Mouse (Mus musculus) limb, embryonic 11.5 days (tissue): ENCODE data around the gene Rft1. TPM values are rescaled to one million over a fixed set of nuclear protein-coding genes. Genes with fewer than 3 reads are reported as not detected.
A peak's percentile ranks its signal among the peaks of the same experiment; 100 is the strongest.

Experiments used
- ATAC-seq: fragments of 200-750 bp; cut with Nextera tagmentation; 2 replicates; pipeline ENCODE4 v1.8.0; 2017; ENCODE audit warnings: low read depth; ENCODE audit not compliant: insufficient number of reproducible peaks, low FRiP score, low TSS enrichment
- DNase-seq: peaks from one replicate; pipeline ENCODE4 v3.0.0-alpha.2; 2015; ENCODE audit warnings: low spot score
- H3K27ac ChIP-seq: fragments of 300-500 bp; sonication (generic); replicated peaks from 2 replicates; pipeline ENCODE4 v1.5.1; 2014; ENCODE audit warnings: low read depth, mild to moderate bottlenecking, low read length
- H3K27me3 ChIP-seq: fragments of 300-500 bp; sonication (generic); 2 replicates; pipeline ENCODE4 v1.6.1; 2014; ENCODE audit warnings: mild to moderate bottlenecking, low read length, mixed read lengths; ENCODE audit not compliant: control insufficient read depth, insufficient read depth
- H3K36me3 ChIP-seq: fragments of 300-500 bp; sonication (generic); 2 replicates; pipeline ENCODE4 v1.6.1; 2014; ENCODE audit warnings: mild to moderate bottlenecking, low read length, moderate library complexity, mixed read lengths; ENCODE audit not compliant: control insufficient read depth, insufficient read depth
- H3K4me1 ChIP-seq: fragments of 300-500 bp; sonication (generic); 2 replicates; pipeline ENCODE4 v1.6.1; 2014; ENCODE audit warnings: low read length, mixed read lengths; ENCODE audit not compliant: control insufficient read depth, insufficient read depth
- H3K4me2 ChIP-seq: fragments of 300-500 bp; sonication (generic); 2 replicates; pipeline ENCODE4 v1.6.1; 2014; ENCODE audit warnings: low read depth, mild to moderate bottlenecking, moderate library complexity; ENCODE audit not compliant: severe bottlenecking
- H3K4me3 ChIP-seq: fragments of 300-500 bp; sonication (generic); 2 replicates; pipeline ENCODE4 v1.5.1; 2014; ENCODE audit warnings: low read depth, low read length
- H3K9ac ChIP-seq: fragments of 300-500 bp; sonication (generic); 2 replicates; pipeline ENCODE4 v1.6.1; 2014; ENCODE audit warnings: mild to moderate bottlenecking, low read length
- H3K9me3 ChIP-seq: fragments of 300-500 bp; sonication (generic); 2 replicates; pipeline ENCODE4 v1.6.1; 2016; ENCODE audit warnings: low read length; ENCODE audit not compliant: control insufficient read depth
- WGBS: fragments of 180-500 bp; shearing (Covaris S2); extraction: QIAGEN DNeasy Blood & Tissue Kit; methylation state at CpG from one replicate; pipeline ENCODE4 v1.1.7; 2014; 5-methylcytosine and 5-hydroxymethylcytosine counted together
- polyA plus RNA-seq: library from polyadenylated mRNA; unstranded; fragments of >200 nt; fragmentation: Nextera tagmentation; extraction: Ambion mirVana; gene quantifications from 2 replicates; pipeline ENCODE4 v1.2.1, GENCODE M21; 2014

Rft1 gene
- polyA plus RNA-seq, 1 experiment from 2014 or later = 19.0 TPM

DNA sequence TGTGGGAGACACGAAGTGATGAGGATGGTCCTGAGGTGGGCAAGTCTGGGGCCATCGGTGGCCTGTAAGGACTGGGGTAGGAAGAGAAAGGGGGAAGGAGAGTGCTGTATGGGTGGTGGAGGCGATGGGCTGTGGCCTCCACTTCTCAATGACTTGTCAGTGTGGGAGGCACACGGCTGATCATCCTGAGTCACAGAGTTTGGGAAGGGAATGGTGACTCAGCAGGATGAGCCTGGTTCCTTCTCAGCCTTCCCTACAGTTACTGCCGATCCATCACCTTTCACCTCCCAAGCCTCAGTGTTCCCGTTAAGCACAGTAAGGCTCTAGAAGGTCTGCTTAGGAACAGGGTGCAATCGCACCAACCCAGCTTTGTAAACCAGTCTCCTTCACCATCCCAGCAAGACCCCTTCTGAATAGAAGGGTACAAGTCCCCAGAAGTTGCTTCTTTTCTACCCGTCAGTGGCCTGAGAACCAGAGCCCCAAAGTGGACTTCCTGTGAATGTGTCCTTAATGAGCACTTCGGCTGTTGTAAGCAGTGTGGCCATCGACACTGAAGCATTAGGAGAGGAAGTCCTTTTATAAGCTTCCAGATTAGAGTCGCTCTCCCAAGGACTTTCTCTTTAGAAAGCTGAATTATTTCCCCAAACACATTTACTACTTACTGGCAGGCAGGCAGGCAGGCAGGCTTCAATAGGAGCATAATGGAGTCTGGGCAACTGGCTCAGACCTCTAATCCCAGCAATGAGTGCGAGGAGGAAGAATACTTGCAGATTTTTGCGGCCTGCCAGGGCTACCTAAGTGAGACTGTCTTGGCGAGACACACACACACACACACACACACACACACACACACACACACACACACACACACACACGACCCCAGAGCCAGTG is 17.2 kb downstream of the Rft1 start:
- no peaks in the 10 kb centered on the region for H3K9me3 ChIP-seq
- peaks cover 3% of the 10 kb centered on the region; the same call in 1 of the 2 replicates for H3K36me3 ChIP-seq
- H3K27ac ChIP-seq = no peak overlapping the region
- WGBS = 77% methylated on average over 15 of the region's 15 CpGs
- ATAC-seq (no peak), DNase-seq (no peak)
- H3K9ac ChIP-seq = no peak overlapping the region
- H3K27me3 ChIP-seq = no peaks in the 10 kb centered on the region
- no peaks in the 10 kb centered on the region for H3K4me1 ChIP-seq
- H3K4me3 ChIP-seq = no peak overlapping the region
- no peak overlapping the region for H3K4me2 ChIP-seq

DNA sequence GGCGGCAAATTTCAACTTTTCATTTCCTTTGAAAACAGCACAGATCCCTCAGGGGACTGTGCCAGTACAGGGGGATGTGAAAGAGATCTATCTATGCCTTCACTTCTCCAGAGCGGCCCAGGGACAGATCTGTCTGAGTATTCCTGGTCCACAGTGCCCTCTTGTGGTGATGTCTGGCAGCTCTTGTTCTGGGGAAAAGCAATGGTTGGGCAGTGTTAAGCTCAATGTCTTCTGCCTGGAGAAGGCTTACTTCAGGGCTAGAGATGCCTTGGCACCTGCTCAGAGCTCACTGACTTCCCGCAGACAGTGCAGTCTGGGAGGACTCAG is 17.8 kb downstream of the Rft1 start:
- Histone ChIP-seq H3K27me3 (no peaks in the 10 kb centered on the region), H3K9ac (no peak overlapping the region), H3K27ac (no peak overlapping the region), H3K4me2 (no peak overlapping the region), H3K9me3 (no peaks in the 10 kb centered on the region), H3K36me3 (peaks cover 4% of the 10 kb centered on the region; the same call in 1 of the 2 replicates), H3K4me3 (no peak overlapping the region), H3K4me1 (no peaks in the 10 kb centered on the region)
- 10% methylated on average over 3 of the region's 3 CpGs for WGBS
- ATAC-seq = peak; percentile 86
- DNase-seq = peak; percentile 92

DNA sequence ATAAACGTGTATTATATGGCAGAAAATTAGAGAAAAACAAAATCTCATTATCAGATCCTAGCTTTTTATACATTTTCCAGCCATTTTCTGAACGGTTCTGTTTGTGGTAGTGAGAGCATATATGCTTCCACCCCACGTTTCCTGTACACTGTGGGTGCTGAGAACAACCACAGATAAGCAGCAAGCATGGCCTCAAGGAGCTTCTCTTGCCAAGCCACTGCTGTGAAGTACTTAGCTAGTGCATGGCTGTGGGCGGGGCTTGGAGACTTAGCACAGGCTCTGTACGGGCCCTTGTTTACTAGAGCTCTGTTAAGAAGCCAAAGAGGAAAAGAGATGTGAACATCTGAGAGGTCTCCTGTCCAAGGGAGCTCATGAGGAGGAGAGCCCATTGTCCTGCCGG is 20.8 kb downstream of the Rft1 start:
- no peak overlapping the region for H3K27ac ChIP-seq
- H3K9ac ChIP-seq = no peak overlapping the region
- ATAC-seq (no peak), DNase-seq (no peak)
- WGBS = 78% methylated on average over 6 of the region's 6 CpGs
- H3K4me3 ChIP-seq = no peak overlapping the region
- H3K4me2 ChIP-seq = no peak overlapping the region
- peaks cover 3% of the 10 kb centered on the region; the same call in 1 of the 2 replicates for H3K36me3 ChIP-seq
- no peaks in the 10 kb centered on the region for H3K4me1 ChIP-seq
- no peaks in the 10 kb centered on the region for H3K27me3 ChIP-seq
- no peaks in the 10 kb centered on the region for H3K9me3 ChIP-seq

DNA sequence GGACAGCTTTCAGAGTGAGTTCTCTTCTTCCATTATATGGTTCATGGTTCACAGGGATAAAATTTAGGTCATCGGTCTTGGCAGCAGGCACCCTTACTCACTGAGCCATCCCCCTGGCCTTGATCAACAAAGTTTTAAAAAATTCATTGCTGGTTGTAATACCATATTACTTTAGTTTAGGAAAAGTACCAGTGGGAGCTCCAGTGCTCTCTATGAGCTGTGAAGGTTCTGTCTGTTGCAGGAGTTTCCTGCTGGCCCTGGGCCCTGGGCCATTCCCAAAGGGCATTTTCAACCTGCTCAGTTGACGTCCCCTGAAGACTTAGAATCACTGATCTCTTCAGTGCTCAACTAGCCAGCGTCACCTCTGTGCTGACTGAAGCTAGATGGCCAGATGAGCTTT is 28.0 kb downstream of the Rft1 start:
- Histone ChIP-seq H3K4me1 (no peaks in the 10 kb centered on the region), H3K9me3 (no peaks in the 10 kb centered on the region), H3K9ac (no peak overlapping the region), H3K36me3 (peaks cover 2% of the 10 kb centered on the region; the same call in 1 of the 2 replicates), H3K4me3 (no peak overlapping the region), H3K4me2 (no peak overlapping the region), H3K27me3 (no peaks in the 10 kb centered on the region), H3K27ac (no peak overlapping the region)
- no peak for DNase-seq
- 86% methylated on average over 3 of the region's 3 CpGs for WGBS
- ATAC-seq = no peak

DNA sequence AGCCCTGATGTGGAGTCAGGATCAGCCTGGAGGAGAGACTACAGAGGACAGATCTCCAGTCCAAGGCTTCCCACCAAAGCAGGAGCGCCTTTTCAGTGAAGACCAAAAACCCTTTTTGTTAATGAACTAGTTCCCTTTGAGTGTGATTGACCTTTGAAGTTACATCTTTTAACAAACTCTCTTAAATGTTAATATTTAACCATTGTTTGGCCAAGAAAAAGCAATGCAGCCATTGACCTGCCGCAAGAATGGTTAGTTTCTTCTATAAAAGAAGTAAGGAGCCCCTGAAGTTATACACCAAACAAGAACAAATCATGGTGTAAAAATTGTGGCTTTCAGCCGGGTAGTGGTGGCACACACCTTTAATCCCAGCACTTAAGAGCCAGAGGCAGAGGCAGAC is 36.5 kb downstream of the Rft1 start:
- Histone ChIP-seq H3K36me3 (peaks cover 3% of the 10 kb centered on the region; the same call in 1 of the 2 replicates), H3K9me3 (no peaks in the 10 kb centered on the region), H3K4me1 (no peaks in the 10 kb centered on the region), H3K9ac (no peak overlapping the region), H3K27ac (no peak overlapping the region), H3K4me2 (no peak overlapping the region), H3K4me3 (no peak overlapping the region), H3K27me3 (no peaks in the 10 kb centered on the region)
- WGBS = 94% methylated on average over 3 of the region's 3 CpGs
- DNase-seq = no peak
- ATAC-seq = no peak

DNA sequence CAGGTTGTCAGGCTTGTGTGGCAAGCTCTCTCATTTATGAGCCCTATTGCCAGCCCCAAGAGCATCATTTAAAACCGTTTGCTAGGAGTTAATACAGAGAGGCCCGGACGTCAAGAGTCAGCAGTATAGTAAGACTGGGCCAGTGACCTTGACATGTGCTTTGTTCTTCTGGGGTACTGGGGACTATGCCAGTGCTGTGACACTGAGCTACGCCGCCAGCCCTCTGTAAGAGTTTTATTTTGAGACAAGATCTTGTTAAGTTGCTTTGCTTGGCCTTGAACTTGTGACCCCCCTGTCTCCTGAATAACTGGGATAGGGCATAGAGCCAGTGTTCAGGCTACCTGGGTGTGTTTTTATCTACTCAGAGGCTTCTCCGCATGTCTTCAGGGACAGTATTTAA is 38.3 kb downstream of the Rft1 start:
- Histone ChIP-seq H3K4me1 (no peaks in the 10 kb centered on the region), H3K4me3 (no peak overlapping the region), H3K9me3 (no peaks in the 10 kb centered on the region), H3K27me3 (no peaks in the 10 kb centered on the region), H3K27ac (no peak overlapping the region), H3K36me3 (peaks cover 3% of the 10 kb centered on the region; the same call in 1 of the 2 replicates), H3K9ac (no peak overlapping the region), H3K4me2 (no peak overlapping the region)
- DNase-seq (no peak), ATAC-seq (no peak)
- 88% methylated on average over 6 of the region's 6 CpGs for whole genome bisulfite sequencing

DNA sequence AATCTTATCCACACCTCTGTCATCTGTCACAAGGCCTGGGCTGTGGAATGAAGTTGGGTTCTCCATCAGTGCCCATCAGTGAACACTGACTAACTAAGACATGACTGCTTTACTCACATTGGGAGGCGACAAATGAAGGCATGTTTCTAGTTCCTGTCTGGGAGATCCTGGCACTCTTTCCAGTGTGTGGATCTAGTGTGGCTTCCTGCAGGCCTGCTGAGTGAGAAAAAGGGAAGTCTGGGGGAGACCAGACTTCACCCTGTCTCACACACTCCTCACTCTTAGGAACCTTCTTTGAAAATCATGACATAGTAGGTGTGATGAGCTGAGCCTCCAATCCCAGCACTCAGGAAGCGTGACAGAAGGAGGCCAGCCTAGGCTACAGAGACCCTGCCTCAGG is 40.6 kb downstream of the Rft1 start:
- Histone ChIP-seq H3K27ac (no peak overlapping the region), H3K4me2 (no peak overlapping the region), H3K4me3 (no peak overlapping the region), H3K9me3 (no peaks in the 10 kb centered on the region), H3K9ac (no peak overlapping the region), H3K27me3 (no peaks in the 10 kb centered on the region), H3K4me1 (no peaks in the 10 kb centered on the region), H3K36me3 (no peaks in the 10 kb centered on the region)
- WGBS = 86% methylated on average over 2 of the region's 2 CpGs
- ATAC-seq (no peak), DNase-seq (no peak)

DNA sequence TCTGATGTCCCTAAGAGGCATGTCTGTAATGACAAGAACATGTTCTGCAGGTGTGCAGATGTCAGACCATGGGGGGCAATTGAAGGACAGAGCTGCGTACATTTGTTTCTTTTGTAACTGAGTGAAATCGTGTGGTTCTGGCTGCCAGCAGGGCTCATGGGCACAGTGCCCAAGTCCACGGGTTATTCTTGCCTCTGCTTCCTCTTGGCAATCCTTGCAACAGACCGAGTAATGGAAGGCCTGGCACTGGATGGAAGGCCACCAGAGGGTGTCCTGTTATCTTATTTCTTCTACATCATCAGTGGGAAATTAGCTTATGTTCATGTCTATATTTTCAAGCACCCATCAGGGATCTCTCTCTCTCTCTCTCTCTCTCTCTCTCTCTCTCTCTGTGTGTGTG is 41.4 kb downstream of the Rft1 start:
- H3K9me3 ChIP-seq = no peaks in the 10 kb centered on the region
- no peak overlapping the region for H3K9ac ChIP-seq
- no peak for ATAC-seq
- no peak overlapping the region for H3K4me2 ChIP-seq
- H3K4me1 ChIP-seq = no peaks in the 10 kb centered on the region
- 82% methylated on average over 4 of the region's 4 CpGs for WGBS
- H3K36me3 ChIP-seq = no peaks in the 10 kb centered on the region
- DNase-seq = no peak
- H3K27me3 ChIP-seq = no peaks in the 10 kb centered on the region
- H3K27ac ChIP-seq = no peak overlapping the region
- H3K4me3 ChIP-seq = no peak overlapping the region
